Mouse (Mus musculus) spleen, adult 2 months (tissue): ENCODE data around the gene Rars. TPM values are rescaled to one million over a fixed set of nuclear protein-coding genes. Genes with fewer than 3 reads are reported as not detected.

Experiments used
- DNase-seq, 2 experiments: peaks; one replicate each; pipeline versions ENCODE4 v3.0.0 to v3.0.0-alpha.2; 2012 to 2021; ENCODE audit warnings: low spot score in 2 of 2, low read depth in 1 of 2
- H3K27ac ChIP-seq: fragments of 200-500 bp; 2 replicates; pipeline ENCODE4 v1.5.1; 2012; ENCODE audit warnings: low read length, inconsistent platforms; ENCODE audit not compliant: insufficient read depth
- H3K27me3 ChIP-seq: fragments of 200-500 bp; 2 replicates; pipeline ENCODE4 v1.6.1; 2012; ENCODE audit warnings: mild to moderate bottlenecking, moderate library complexity, low read length, inconsistent platforms; ENCODE audit not compliant: control insufficient read depth, insufficient read depth
- H3K36me3 ChIP-seq: fragments of 200-500 bp; 2 replicates; pipeline ENCODE4 v1.6.1; 2012; ENCODE audit warnings: mild to moderate bottlenecking, low read length, inconsistent platforms; ENCODE audit not compliant: control insufficient read depth, insufficient read depth
- H3K4me1 ChIP-seq: fragments of 200-500 bp; 2 replicates; pipeline ENCODE4 v1.6.1; 2011; ENCODE audit warnings: inconsistent platforms; ENCODE audit not compliant: control insufficient read depth, insufficient read depth, insufficient read length
- H3K4me3 ChIP-seq: fragments of 200-500 bp; 2 replicates; pipeline ENCODE4 v1.5.1; 2011; ENCODE audit warnings: mild to moderate bottlenecking, inconsistent platforms; ENCODE audit not compliant: insufficient read depth, insufficient read length; ENCODE audit errors: extremely low read depth
- CTCF ChIP-seq: fragments of 200-500 bp; IDR thresholded peaks from 2 replicates; pipeline ENCODE4 v1.5.1; 2011; ENCODE audit warnings: mild to moderate bottlenecking, inconsistent platforms; ENCODE audit not compliant: insufficient read depth, insufficient read length, insufficient replicate concordance; ENCODE audit errors: extremely low read depth
- POLR2A ChIP-seq: fragments of 200-500 bp; IDR thresholded peaks from 2 replicates; pipeline ENCODE4 v1.6.1; 2011; ENCODE audit warnings: low read depth, low read length, inconsistent platforms
- WGBS: fragments of 180-500 bp; shearing (Covaris S2); methylation state at CpG from one replicate; pipeline ENCODE4 v1.1.7; 2018; 5-methylcytosine and 5-hydroxymethylcytosine counted together
- polyA plus RNA-seq: library from polyadenylated mRNA; depleted of rRNA; stranded (reverse); fragments of >200 nt; gene quantifications from 2 replicates; pipeline ENCODE4 v1.2.3, GENCODE M21; 2012

Rars gene
- polyA plus RNA-seq, 1 experiment: 6.8 TPM

- TF ChIP-seq POLR2A (no peak), CTCF (no peak)
Measured at GRCm38 (mm10) chr11:35864981-35865604, 30.8 kb upstream of the Rars start.

GRCm38 (mm10) chr11:35863653-35864052 lies 29.3 kb upstream of the Rars start:
- Histone ChIP-seq H3K27me3 (no peaks in the 10 kb centered on the region), H3K4me3 (no peak overlapping the region), H3K27ac (no peak overlapping the region), H3K4me1 (no peaks in the 10 kb centered on the region), H3K36me3 (no peaks in the 10 kb centered on the region)
- DNase-seq: no peak
- 85% methylated on average over 5 of the region's 5 CpGs for WGBS
- no peak for TF ChIP-seq POLR2A
- TF ChIP-seq CTCF: no peak

More at GRCm38 (mm10) chr11:35864981-35865604, 30.8 kb upstream of the Rars start:
- no peaks in the 10 kb centered on the region for H3K27me3 ChIP-seq
- no peak overlapping the region for H3K27ac ChIP-seq
- H3K4me1 ChIP-seq: no peaks in the 10 kb centered on the region
- no peak for DNase-seq
- no peaks in the 10 kb centered on the region for H3K36me3 ChIP-seq
- WGBS: 55% methylated on average over 9 of the region's 9 CpGs
- H3K4me3 ChIP-seq: no peak overlapping the region

- 85% methylated on average over 12 of the region's 12 CpGs for WGBS
- H3K36me3 ChIP-seq: no peaks in the 10 kb centered on the region
- no peak for TF ChIP-seq CTCF
- TF ChIP-seq POLR2A: no peak
Measured at GRCm38 (mm10) chr11:35857395-35858067, 23.2 kb upstream of the Rars start.

GRCm38 (mm10) chr11:35856359-35857040 lies 22.2 kb upstream of the Rars start:
- 80% methylated on average over 11 of the region's 11 CpGs for WGBS
- DNase-seq: no peak
- no peaks in the 10 kb centered on the region for H3K4me1 ChIP-seq
- no peak overlapping the region for H3K4me3 ChIP-seq
- TF ChIP-seq CTCF (no peak), POLR2A (no peak)
- H3K27me3 ChIP-seq: no peaks in the 10 kb centered on the region
- H3K36me3 ChIP-seq: no peaks in the 10 kb centered on the region
- no peak overlapping the region for H3K27ac ChIP-seq

More at GRCm38 (mm10) chr11:35857395-35858067, 23.2 kb upstream of the Rars start:
- no peak for DNase-seq
- Histone ChIP-seq H3K27me3 (no peaks in the 10 kb centered on the region), H3K4me1 (no peaks in the 10 kb centered on the region), H3K4me3 (no peak overlapping the region), H3K27ac (no peak overlapping the region)

- TF ChIP-seq CTCF (no peak), POLR2A (no peak)
- Histone ChIP-seq H3K4me3 (no peak overlapping the region), H3K4me1 (no peaks in the 10 kb centered on the region), H3K27ac (no peak overlapping the region), H3K27me3 (no peaks in the 10 kb centered on the region), H3K36me3 (no peaks in the 10 kb centered on the region)
- no peak for DNase-seq
- WGBS: 79% methylated on average over 8 of the region's 9 CpGs
Measured at GRCm38 (mm10) chr11:35855567-35855966, 21.3 kb upstream of the Rars start.

GRCm38 (mm10) chr11:35854941-35855340 lies 20.6 kb upstream of the Rars start:
- H3K27ac ChIP-seq: no peak overlapping the region
- H3K4me1 ChIP-seq: no peaks in the 10 kb centered on the region
- DNase-seq: no peak
- no peaks in the 10 kb centered on the region for H3K36me3 ChIP-seq
- WGBS: 76% methylated on average over 5 of the region's 5 CpGs
- H3K27me3 ChIP-seq: no peaks in the 10 kb centered on the region
- no peak overlapping the region for H3K4me3 ChIP-seq
- TF ChIP-seq CTCF: no peak
- TF ChIP-seq POLR2A: no peak

- Histone ChIP-seq H3K4me3 (no peak overlapping the region), H3K36me3 (no peaks in the 10 kb centered on the region), H3K27me3 (no peaks in the 10 kb centered on the region), H3K4me1 (no peaks in the 10 kb centered on the region), H3K27ac (no peak overlapping the region)
- 92% methylated on average over 4 of the region's 4 CpGs for WGBS
- TF ChIP-seq POLR2A (no peak), CTCF (no peak)
- DNase-seq: no peak
Measured at GRCm38 (mm10) chr11:35853651-35854050, 19.3 kb upstream of the Rars start.
